Mouse (Mus musculus) cerebellum, postnatal 25 days (tissue): Measurements from ENCODE around the gene Mfsd4b5.
"Not testable (repeated sequence)": the region's sequence is repeated elsewhere in the genome, so short reads cannot be mapped to it uniquely, and the experiment has no call there.

Experiments used
- DNase-seq, 2 experiments: peaks; one replicate each; pipeline ENCODE4 v3.0.0; 2021; ENCODE audit warnings: mixed read lengths in 2 of 2

The Mfsd4b5 gene

DNA sequence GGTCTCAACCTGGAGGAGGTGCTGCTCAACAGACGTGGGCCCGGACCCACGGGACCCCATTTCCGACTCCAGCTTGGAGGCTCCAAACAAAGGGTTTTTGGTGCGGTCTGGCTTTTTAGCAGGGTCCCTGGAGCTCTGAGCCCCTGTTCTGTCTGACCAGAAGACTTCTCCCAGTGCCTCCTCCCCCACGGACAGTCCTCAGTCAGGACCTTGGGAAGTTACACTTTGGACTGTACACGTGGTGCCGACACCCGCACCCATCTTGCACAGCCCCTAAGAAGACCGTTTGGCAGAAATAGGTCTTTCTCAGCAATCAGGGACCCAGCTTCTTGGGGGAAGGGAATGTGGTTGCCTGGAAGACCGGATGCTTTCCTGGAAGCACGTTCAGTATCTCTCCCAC lies at the start of gene Mfsd4b5:
TSS of gene Mfsd4b5 (minus strand) at position 181 of the 400 bp plus-strand sequence.
- no peak for DNase-seq

GRCm38 (mm10) chr10:40034956-40035355 lies 48.5 kb upstream of the Mfsd4b5 start:
- DNase-seq = no peak

GRCm38 (mm10) chr10:40032897-40033296 lies 46.5 kb upstream of the Mfsd4b5 start:
- no peak for DNase-seq

DNA sequence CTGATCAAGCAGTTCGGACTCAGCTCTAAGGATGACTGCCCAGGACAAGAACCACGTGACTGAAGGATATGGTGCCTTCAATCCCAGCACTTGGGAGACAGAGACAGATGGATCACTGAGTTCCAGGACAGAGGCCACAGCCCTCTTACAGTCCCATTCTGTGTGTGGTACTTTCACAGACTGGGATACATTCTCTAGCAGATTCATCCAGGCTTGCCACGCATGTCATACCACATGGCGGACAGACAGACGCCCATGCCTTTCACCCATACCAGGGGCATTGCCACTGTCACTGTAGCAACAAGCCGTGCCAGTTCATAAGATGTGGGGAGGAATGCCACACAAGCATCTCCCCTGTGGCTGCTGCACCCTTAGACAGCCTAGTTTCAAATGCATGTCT lies 44.3 kb upstream of the Mfsd4b5 start:
- DNase-seq = no peak

DNA sequence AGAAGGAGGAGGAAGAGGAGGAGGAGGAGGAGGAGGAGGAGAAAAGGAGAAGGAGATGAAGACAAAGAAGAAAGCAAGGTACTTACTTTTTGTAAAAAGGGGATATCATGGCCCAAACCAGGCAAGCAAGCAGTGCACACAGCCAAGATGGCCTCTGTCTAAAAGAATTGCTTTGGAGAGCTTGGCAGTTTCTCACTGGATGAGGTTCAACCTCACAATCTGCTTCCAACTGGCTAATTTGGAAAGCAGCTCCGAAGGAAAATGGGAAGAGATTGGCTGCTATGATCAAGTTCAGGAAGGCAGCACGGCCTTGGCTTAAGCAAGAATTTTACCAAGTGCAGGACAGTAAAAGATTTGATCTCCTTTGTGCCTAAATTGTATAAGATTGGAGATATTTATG lies 43.2 kb upstream of the Mfsd4b5 start:
- DNase-seq = no peak

DNA sequence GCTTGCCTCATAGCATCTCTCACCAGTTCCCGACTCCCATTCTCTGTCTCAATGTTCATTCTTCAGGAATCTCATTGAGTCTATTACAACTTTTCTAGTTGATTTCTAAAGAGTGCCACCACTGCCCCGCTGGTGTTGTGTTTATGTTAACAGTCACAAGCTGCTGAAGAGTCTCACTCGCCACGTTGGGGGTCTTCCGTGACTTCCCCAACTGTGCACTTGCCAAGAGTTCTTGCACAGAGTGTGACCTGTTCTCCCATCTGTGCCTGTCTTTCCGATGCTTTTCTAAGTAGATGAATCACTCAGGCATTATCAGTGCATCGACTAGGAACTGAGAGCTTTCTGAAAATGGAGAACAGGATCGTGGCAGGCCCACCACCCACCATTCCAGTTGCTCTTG lies 41.6 kb upstream of the Mfsd4b5 start:
- no peak for DNase-seq

DNA sequence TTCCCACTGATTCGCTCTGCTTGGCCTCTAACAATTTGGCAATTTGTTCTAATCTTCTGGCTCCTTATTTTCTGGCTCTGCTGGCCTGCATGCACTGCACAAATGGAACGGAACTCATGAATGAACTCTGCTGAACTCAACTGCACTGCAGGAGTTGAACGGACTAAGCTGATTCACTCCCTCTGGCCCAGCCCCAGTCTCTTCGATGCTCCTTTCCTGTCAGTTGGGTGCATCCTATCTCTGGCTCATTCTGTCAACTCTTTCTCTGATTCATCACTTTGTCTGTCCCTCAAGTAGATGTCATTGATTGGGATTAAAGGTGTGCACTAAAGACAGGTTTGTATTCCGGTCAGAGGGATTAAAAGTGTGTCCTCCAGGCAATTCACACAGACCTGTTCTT lies 40.1 kb upstream of the Mfsd4b5 start:
- DNase-seq = no peak

DNA sequence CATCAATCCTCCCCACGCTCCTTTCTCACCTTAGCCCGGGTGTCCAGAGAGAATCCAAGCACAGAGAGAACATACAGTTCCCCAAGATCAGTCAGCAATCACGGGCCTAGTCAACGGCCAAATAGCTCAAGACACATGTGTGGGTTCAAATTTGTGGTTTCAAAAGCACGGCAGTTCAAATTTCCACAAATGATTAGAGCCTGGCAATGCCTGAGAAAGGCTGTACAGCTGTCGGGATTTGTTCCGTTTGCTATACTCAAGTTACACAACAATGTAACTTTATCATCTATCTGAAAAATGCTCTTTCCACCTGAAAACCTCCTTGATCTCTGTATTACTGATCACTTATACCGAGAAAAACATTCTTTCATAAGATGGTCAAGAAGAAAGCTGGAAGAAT lies 39.1 kb upstream of the Mfsd4b5 start:
- DNase-seq = no peak

- DNase-seq = peak; percentile 89 to 90
Measured at GRCm38 (mm10) chr10:40024554-40025428, 38.3 kb upstream of the Mfsd4b5 start, which contains the start of gene Mfsd4b1. Gene Mfsd4b1, minus strand, starts transcription at chr10:40025268.

DNA sequence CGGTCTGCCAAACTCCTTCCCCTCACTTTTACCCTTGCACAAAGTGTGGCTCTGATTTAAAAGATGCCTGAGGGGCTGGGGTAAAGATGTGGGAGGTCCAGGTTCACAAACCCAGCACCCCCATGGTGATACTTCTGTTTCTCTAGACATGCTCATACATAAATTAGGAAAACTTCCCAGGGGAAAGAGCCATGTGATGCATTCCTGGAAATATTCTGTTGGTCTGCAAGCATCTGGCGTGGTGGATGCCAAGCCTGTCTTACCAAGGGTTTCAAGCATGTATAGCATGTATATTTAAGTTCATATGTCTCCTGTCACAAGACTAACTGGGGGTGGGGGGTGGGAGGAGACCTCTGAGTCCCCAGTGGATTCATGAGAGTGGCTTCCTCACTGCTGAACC lies 34.0 kb upstream of the Mfsd4b5 start:
- DNase-seq = no peak

- DNase-seq = no peak
Measured at GRCm38 (mm10) chr10:40019492-40019891, 33.0 kb upstream of the Mfsd4b5 start.

DNA sequence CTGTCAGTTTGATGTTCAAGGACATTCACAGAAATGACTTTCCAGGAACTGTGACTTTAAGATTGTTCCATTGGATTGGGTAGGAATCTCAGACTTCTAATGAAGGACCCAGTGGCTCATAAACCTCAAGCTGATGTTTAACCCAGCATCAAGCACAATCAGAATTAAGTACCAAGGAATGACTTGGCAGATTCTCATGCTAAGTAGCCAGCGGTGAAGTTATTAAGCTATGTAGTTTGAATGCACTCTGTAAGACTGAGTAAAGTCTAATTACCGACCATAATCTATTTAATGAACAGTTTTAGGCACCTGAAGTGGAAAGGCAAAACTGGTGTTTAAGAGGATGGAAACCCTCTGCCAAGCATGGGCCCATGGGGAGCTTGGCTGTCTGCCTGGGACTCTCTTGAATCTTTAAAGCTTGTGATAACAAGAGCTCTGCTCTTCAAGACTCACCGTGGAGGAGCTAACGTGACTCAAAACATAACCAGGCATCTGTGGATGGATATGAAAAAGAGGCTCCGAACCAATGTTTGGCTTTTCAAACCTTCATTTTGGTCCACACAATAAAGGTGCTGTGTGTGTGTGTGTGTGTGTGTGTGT lies 31.9 kb upstream of the Mfsd4b5 start:
- DNase-seq = no peak

DNA sequence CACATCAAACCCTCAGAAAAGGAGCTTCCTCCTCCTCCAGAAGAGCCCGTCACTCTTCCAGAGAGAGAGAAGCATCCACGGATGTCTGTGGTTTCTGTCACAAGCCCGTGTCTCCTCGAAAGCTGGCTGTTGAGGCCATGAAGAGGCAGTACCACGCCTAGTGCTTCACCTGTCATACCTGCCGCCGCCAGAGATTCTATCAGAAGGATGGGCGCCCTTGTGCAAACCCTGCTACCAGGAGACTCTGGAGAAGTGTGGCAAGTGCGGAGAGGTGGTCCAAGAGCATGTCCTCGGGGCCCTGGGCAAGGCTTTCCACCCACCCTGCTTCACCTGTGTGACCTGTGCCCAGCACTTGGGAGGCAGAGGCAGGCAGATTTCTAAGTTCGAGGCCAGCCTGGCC lies 23.1 kb upstream of the Mfsd4b5 start:
- DNase-seq = no peak

- not testable (repeated sequence) for DNase-seq
Measured at GRCm38 (mm10) chr10:40008847-40009246, 22.4 kb upstream of the Mfsd4b5 start.

DNA sequence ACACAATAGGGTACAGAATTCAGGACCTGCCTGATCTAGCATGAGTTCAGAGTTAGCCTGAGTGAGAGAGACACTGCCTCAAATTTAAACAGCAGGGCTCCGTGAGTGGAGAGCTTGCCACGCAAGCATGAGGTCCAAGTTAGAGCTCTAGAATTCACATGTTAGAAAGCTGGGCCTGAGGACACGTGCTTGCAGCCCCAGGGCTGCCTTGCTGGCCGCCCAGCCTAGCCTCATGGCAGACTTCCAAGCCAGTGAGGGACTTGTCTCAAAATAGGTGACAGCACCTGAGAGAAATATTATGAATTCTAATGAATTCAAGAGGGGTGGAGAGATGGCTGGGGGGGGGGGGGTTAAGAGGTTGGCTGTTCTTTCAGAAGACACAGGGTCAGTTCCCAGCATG lies 21.5 kb upstream of the Mfsd4b5 start:
- DNase-seq = no peak

- DNase-seq = no peak
Measured at GRCm38 (mm10) chr10:40006963-40007362, 20.5 kb upstream of the Mfsd4b5 start.

DNA sequence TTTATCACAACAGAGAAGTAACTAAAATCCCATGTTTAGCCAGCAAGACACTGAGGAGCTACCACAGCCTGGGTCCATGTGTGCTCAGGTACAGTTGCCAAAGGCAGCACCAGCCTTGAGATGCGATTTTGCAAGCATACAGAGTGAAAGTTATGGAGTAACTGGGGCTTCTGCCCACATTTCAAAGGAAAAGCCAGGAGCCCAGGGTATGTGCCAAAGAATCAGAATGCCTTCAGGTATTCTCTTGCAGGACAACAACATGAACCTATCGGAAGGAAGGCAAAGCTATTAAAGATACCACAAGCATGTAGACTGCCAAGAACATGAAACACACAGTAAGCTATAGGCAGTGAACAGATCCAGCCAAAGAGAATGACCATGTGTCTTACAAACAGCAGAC lies 14.3 kb upstream of the Mfsd4b5 start:
- DNase-seq = no peak

- no peak for DNase-seq
Measured at GRCm38 (mm10) chr10:39991155-39991554, 4.7 kb upstream of the Mfsd4b5 start.

DNA sequence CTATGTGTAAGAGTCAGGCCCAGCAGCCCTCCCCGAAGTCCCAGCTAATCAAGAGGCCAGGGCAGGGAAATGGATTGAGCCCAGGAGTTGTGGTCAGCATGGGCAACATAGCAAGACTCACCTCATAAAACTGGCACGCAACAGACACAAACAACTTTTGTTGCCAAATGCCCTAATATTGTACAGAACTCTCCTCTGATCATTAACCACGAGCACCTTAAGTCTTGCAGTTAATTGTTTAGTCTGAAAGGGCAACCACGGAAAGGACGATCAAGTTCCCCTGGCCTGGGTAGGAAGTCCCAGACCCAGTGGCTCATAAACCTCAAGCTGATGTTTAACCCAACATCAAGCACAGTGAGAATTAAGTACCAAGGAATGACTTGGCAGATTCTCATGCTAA lies 3.8 kb downstream of the Mfsd4b5 start:
- DNase-seq = no peak

- DNase-seq = no peak
Measured at GRCm38 (mm10) chr10:39978231-39978630, 8.2 kb downstream of the Mfsd4b5 start.

- DNase-seq = no peak
Measured at GRCm38 (mm10) chr10:39977346-39977745, 9.1 kb downstream of the Mfsd4b5 start.

DNA sequence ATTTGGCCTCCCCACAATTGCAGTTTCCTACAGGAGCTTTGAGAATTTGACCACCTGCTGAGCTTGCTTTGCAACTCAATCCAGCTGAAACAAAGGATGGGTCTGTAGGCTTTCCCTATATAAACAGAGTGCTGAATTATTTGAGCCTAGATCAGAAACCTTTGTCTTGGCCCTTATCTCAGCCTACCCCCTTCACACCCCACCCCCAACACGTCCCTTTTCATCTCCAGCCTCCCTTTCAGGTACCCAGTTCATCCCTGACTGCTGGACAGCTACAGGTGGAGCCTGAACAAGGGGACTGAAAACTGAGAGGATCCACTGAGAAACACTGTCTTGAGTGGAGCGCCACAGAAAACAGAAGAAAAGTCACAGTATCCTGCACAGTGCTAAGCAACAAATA lies 10.7 kb downstream of the Mfsd4b5 start:
- DNase-seq = no peak

DNA sequence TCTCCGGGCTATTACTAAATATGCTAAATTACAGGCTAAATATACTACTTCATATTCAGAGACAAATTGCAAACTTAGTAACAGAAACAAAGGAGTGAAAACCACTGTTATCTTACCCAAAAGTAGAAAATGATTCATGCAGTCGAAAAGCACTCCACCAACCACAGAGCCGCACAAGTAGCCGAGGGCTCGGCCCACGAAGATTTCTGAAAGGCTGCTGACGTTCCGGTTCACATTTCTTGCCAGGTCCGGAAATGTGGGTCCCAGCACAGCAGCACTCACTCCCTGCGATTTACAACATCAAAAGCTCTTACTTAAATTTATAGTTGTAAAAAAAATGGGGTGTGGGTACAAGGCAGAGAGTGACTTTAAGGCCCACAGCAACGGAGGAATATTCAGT lies 11.5 kb downstream of the Mfsd4b5 start:
- DNase-seq = no peak

DNA sequence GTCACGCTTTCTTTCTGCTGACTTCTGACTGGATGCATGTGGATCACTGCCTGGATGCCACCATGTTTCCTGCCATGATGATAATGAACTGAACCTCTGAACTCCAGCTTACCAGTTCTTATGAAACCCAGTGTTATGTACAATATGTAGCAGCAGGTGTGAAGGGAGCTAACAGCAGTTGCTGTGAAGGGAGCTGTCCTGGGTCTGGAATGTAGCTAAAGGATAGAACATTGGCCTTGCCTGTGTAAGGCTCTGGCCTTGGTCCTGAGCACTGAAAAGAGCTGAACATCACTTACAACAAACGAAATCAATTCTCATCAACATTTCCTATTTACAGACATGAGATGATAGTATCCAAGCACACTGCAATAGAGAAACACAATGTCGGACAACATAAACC lies 18.9 kb downstream of the Mfsd4b5 start:
- no peak for DNase-seq
